Mouse (Mus musculus) midbrain, postnatal 0 days (tissue): ENCODE data around the gene Pigyl. TPM values are rescaled to one million over a fixed set of nuclear protein-coding genes. Genes with fewer than 3 reads are reported as not detected.
"Not testable (repeated sequence)": the region's sequence is repeated elsewhere in the genome, so short reads cannot be mapped to it uniquely, and the experiment has no call there.

Experiments
- ATAC-seq: fragments of 200-750 bp; cut with Nextera tagmentation; 2 replicates; pipeline ENCODE4 v1.8.0; 2017; ENCODE audit warnings: moderate number of reproducible peaks, mild to moderate bottlenecking, moderate TSS enrichment, moderate library complexity; ENCODE audit not compliant: low FRiP score
- DNase-seq: peaks from one replicate; pipeline ENCODE4 v3.0.0-alpha.2; 2015; ENCODE audit warnings: low spot score
- H3K27ac ChIP-seq: fragments of 300-500 bp; sonication (generic); 2 replicates; pipeline ENCODE4 v1.5.1; 2014; ENCODE audit warnings: low read depth, mild to moderate bottlenecking, low read length, mixed read lengths
- H3K27me3 ChIP-seq: fragments of 300-500 bp; sonication (generic); 2 replicates; pipeline ENCODE4 v1.6.1; 2014; ENCODE audit warnings: low read length, control low read depth, mixed read lengths; ENCODE audit not compliant: insufficient read depth
- H3K36me3 ChIP-seq: fragments of 300-500 bp; sonication (generic); 2 replicates; pipeline ENCODE4 v1.6.1; 2014; ENCODE audit warnings: low read length, control low read depth, mixed read lengths; ENCODE audit not compliant: insufficient read depth
- H3K4me1 ChIP-seq: fragments of 300-500 bp; sonication (generic); 2 replicates; pipeline ENCODE4 v1.6.1; 2014; ENCODE audit warnings: mild to moderate bottlenecking, control low read depth, antibody characterized with exemption, low read length, mixed read lengths; ENCODE audit not compliant: insufficient read depth
- H3K4me2 ChIP-seq: fragments of 300-500 bp; sonication (generic); 2 replicates; pipeline ENCODE4 v1.6.1; 2014; ENCODE audit warnings: low read depth, mild to moderate bottlenecking, low read length, mixed read lengths; ENCODE audit not compliant: poor library complexity, severe bottlenecking
- H3K4me3 ChIP-seq: fragments of 300-500 bp; sonication (generic); 2 replicates; pipeline ENCODE4 v1.5.1; 2014; ENCODE audit warnings: low read depth, mild to moderate bottlenecking, low read length, moderate library complexity
- H3K9ac ChIP-seq: fragments of 300-500 bp; sonication (generic); replicated peaks from 2 replicates; pipeline ENCODE4 v1.6.1; 2014; ENCODE audit warnings: mild to moderate bottlenecking, low read length, moderate library complexity, mixed read lengths; ENCODE audit not compliant: poor library complexity, severe bottlenecking
- H3K9me3 ChIP-seq: fragments of 300-500 bp; sonication (generic); 2 replicates; pipeline ENCODE4 v1.6.1; 2016; ENCODE audit warnings: low read length, control low read depth
- CTCF ChIP-seq: IDR thresholded peaks from 2 replicates; pipeline ENCODE4 v1.5.1; 2016; ENCODE audit warnings: antibody characterized with exemption, mild to moderate bottlenecking
- WGBS: fragments of 180-500 bp; shearing (Covaris S2); extraction: QIAGEN DNeasy Blood & Tissue Kit; methylation state at CpG from one replicate; pipeline ENCODE4 v1.1.7; 2014; 5-methylcytosine and 5-hydroxymethylcytosine counted together
- polyA plus RNA-seq: library from polyadenylated mRNA; unstranded; fragments of >200 nt; fragmentation: Nextera tagmentation; extraction: Ambion mirVana; gene quantifications from 2 replicates; pipeline ENCODE4 v1.2.1, GENCODE M21; 2015
- total RNA-seq: library from RNA; depleted of rRNA; stranded (reverse); fragments of >200 nt; gene quantifications from 2 replicates; pipeline ENCODE4 v1.2.3, GENCODE M21; 2014

Gene Pigyl
- total and polyA plus RNA-seq, 2 experiments from 2014 or later, result 40.8 to 122 TPM

DNA sequence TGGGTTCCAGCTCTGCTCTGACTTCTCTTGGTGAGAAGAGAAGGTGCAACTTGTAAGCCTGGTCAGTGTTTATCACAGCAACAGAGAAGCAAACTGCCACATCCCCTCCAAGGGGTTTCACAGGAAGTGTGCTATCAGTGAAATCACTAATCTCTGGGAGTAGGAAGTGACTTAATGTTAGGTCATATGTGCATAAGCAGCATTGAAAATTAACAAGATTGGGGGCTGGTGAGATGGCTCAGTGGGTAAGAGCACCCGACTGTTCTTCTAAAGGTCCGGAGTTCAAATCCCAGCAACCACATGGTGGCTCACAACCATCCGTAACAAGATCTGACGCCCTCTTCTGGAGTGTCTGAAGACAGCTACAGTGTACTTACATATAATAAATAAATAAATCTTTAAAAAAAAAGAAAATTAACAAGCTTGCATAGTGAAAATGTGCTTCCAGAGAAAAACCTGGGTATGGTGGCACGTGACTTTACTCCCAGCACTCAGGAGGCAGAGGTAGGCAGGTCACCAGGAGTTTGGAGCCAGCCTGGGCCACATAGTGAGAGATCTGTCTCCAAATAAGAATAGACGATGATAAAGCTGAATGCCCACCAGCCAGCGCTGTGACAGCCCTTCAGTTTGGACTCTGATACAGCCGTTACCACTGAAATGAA lies 12.2 kb upstream of the Pigyl start:
- Histone ChIP-seq H3K9ac (no peak overlapping the region), H3K4me1 (no peaks in the 10 kb centered on the region), H3K4me3 (no peak overlapping the region), H3K27me3 (no peaks in the 10 kb centered on the region), H3K36me3 (no peaks in the 10 kb centered on the region), H3K9me3 (no peaks in the 10 kb centered on the region), H3K27ac (no peak overlapping the region), H3K4me2 (no peak overlapping the region)
- TF ChIP-seq CTCF, result no peak
- 85% methylated on average over 7 of the region's 8 CpGs for WGBS
- no peak for DNase-seq
- no peak for ATAC-seq

DNA sequence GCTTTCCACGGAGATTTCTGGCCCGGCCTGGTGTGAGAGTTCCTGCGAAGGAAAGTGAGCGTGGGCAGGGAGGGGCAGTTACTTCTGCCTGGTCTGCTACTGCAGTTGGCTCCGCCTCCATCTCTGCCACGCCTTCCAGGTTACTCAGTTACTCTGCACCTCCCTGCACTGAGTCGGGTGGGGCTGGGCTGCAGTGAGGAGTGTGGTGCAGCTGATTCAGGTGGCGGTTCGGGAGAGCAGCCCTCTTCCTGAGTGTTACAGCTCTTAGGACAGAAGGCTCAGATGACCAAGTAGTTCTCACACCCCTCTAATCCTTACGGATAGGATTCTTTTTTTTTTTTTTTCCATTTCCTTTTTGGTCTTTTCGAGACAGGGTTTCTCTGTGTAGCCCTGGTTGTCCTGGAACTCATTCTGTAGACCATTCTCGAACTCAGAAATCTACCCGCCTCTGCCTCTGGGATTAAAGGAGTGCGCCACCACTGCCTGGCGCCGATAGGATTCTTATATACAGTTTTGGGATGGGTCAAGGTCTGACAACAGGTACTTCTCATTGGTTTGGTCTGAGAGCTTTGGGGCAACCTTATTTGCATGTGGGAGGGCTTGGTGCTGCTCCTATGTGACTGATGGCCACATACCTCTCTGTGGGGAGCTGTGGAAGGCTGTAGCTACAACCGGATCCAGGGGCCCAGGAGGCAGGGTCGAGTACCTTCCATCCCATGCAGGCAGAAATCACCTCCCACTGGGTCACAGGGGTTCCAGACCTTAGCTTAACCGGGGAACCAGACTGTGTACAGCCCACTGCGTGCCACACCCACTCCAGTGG lies 7.0 kb upstream of the Pigyl start:
- WGBS, result 83% methylated on average over 20 of the region's 20 CpGs
- H3K4me2 ChIP-seq, result no peak overlapping the region
- H3K4me3 ChIP-seq, result no peak overlapping the region
- no peaks in the 10 kb centered on the region for H3K36me3 ChIP-seq
- ATAC-seq (no peak), DNase-seq (no peak)
- no peak overlapping the region for H3K27ac ChIP-seq
- no peaks in the 10 kb centered on the region for H3K27me3 ChIP-seq
- H3K4me1 ChIP-seq, result no peaks in the 10 kb centered on the region
- no peak overlapping the region for H3K9ac ChIP-seq
- H3K9me3 ChIP-seq, result no peaks in the 10 kb centered on the region
- TF ChIP-seq CTCF, result no peak

DNA sequence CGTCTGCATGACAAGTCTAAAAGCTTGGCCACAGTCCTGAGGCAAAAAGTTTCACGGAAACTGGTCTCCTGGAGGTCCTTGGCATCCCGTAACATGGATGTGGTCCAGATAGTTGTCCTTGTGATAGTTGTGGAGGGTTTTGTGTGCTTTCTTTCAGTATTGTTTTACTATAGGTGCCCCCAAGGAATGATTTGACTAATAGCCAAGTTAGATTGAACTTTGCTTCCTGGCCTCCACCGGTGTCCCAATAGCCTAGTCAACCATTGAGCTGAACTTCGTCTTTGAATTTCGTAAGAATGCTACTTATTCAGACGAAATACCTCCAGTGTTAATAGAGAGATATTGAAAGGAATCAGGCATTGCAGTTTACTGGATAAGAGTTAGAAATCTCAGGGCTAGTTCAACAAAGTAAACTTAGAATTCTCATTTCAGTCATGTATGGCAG lies 6.4 kb upstream of the Pigyl start:
- not testable (repeated sequence) for H3K4me3 ChIP-seq, H3K4me2 ChIP-seq, H3K27me3 ChIP-seq, H3K4me1 ChIP-seq, H3K27ac ChIP-seq, H3K9me3 ChIP-seq, H3K9ac ChIP-seq, ATAC-seq, H3K36me3 ChIP-seq, DNase-seq
- 84% methylated on average over 7 of the region's 7 CpGs for WGBS

DNA sequence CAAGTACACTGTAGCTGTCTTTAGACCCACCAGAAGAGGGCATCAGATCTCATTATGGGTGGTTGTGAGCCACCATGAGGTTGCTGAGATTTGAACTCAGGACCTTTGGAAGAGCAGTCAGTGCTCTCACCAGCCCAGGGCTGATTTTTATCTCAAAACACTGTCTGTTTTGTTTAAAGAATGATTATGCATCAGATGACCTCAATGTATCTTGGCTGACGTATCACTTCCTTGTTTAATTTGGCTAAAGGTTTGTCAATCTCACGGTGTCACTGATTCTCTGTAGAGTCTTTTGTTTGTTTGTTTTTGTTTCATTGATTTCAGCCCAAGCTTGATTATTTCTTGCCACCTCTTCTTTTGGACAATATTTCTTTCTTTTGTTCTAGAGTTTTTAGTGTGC lies 5.7 kb upstream of the Pigyl start:
- H3K27ac ChIP-seq, result no peak overlapping the region
- 79% methylated on average over 2 of the region's 2 CpGs for WGBS
- H3K9ac ChIP-seq, result no peak overlapping the region
- no peak for ATAC-seq
- H3K4me1 ChIP-seq, result no peaks in the 10 kb centered on the region
- DNase-seq, result no peak
- no peak for TF ChIP-seq CTCF
- no peaks in the 10 kb centered on the region for H3K36me3 ChIP-seq
- no peak overlapping the region for H3K4me3 ChIP-seq
- H3K9me3 ChIP-seq, result no peaks in the 10 kb centered on the region
- H3K4me2 ChIP-seq, result no peak overlapping the region
- H3K27me3 ChIP-seq, result no peaks in the 10 kb centered on the region

GRCm38 (mm10) chr9:22153810-22154209 lies 2.8 kb upstream of the Pigyl start:
- Histone ChIP-seq H3K4me1 (peaks cover 7% of the 10 kb centered on the region), H3K36me3 (no peaks in the 10 kb centered on the region), H3K4me3 (no peak overlapping the region), H3K27me3 (no peaks in the 10 kb centered on the region), H3K9ac (no peak overlapping the region), H3K27ac (no peak overlapping the region), H3K4me2 (no peak overlapping the region), H3K9me3 (no peaks in the 10 kb centered on the region)
- ATAC-seq, result no peak
- TF ChIP-seq CTCF, result 0 out of 2 replicates have a peak, but pooled peaks have one; percentile 18
- 95% methylated on average over 3 of the region's 3 CpGs for WGBS
- DNase-seq, result no peak

DNA sequence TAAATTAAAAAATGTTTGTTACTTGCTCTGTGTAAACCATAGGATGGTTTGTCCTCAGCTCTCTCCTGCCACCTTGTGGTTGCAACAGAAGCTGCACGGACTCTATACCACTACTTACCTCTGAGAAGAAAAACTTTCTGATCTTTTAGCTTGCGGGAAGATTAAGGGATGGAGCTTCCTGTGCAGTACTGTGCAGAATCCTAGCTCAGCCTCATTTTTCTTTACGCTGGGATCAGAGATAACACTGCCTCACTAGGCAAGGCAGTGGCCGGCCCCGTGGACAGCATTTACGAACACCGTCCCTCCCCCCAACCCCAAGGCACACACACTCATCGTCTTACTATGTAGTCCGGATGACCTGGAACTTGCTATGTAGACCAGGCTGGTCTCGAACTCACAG lies 1.0 kb upstream of the Pigyl start:
- peak; percentile 89 for TF ChIP-seq CTCF

More for the DNA sequence above, 1.0 kb upstream of the Pigyl start:
- Histone ChIP-seq H3K36me3 (no peaks in the 10 kb centered on the region), H3K4me2 (no peak overlapping the region), H3K4me3 (no peak overlapping the region), H3K9me3 (no peaks in the 10 kb centered on the region), H3K9ac (no peak overlapping the region), H3K27ac (no peak overlapping the region), H3K27me3 (no peaks in the 10 kb centered on the region), H3K4me1 (peaks cover 7% of the 10 kb centered on the region)
- WGBS, result 25% methylated on average over 10 of the region's 10 CpGs
- peak; percentile 70 for DNase-seq
- no peak for ATAC-seq
